ENCODE assay signal across 22 mouse cellular contexts in the genomic region with DNA sequence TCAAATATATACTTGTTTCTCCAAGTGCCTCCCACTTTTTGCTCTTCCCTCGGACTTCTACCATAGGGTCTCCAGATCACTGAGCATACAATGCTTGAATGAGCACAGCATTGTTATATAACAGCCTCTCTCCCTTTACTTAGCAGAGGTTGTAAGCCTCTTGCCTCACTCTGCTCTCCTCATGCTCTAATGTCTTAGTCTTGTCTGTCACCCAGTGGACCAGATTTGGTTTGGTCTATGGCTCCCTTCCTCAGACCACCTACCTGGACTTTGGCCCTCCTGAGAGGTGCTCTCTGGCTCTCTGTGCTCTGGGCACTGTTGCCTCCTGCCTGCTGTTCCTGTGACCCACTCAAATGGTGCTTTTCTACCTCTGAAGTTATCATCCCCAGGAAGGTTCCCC. TPM values are rescaled to one million over a fixed set of nuclear protein-coding genes. Genes with fewer than 3 reads are reported as not detected.
"Had no signal": no experiment of that assay in that cellular context is flagged by ENCODE, and none has a peak within 500 bp of the region (broad histone marks: within the 10 kb centered on the region; RNA-seq: fewer than 3 reads in every experiment).

No protein-coding gene starts in this region.

- H3K9me3 ChIP-seq: liver, embryonic 13.5 days; midbrain, embryonic 12.5 days; midbrain, embryonic 15.5 days; neural tube, embryonic 12.5 days; neural tube, embryonic 15.5 days had no signal

- H3K4me3 ChIP-seq: left cerebral cortex, adult 2 months; liver, embryonic 13.5 days; midbrain, embryonic 12.5 days; midbrain, embryonic 15.5 days; neural tube, embryonic 12.5 days; neural tube, embryonic 15.5 days had no signal

- ATAC-seq: intestine, postnatal 0 days; midbrain, embryonic 15.5 days had no signal

- H3K27ac ChIP-seq: left cerebral cortex, adult 2 months; liver, embryonic 13.5 days; midbrain, embryonic 12.5 days; midbrain, embryonic 15.5 days; neural tube, embryonic 12.5 days; neural tube, embryonic 15.5 days had no signal

- H3K9ac ChIP-seq: liver, embryonic 13.5 days; midbrain, embryonic 12.5 days; midbrain, embryonic 15.5 days; neural tube, embryonic 12.5 days; neural tube, embryonic 15.5 days had no signal

- DNase-seq: layer of hippocampus, postnatal 36 days; liver, embryonic 13.5 days; lung, adult 2 months; lung, postnatal 14 days; lung, postnatal 4 days; right cerebral cortex, adult 18-20 months; right cerebral cortex, postnatal 14 days; thymus, adult 2 months; thymus, postnatal 14 days had no signal

- H3K4me2 ChIP-seq: liver, embryonic 13.5 days; midbrain, embryonic 12.5 days; midbrain, embryonic 15.5 days; neural tube, embryonic 12.5 days; neural tube, embryonic 15.5 days had no signal

- H3K27me3 ChIP-seq: liver, embryonic 13.5 days; midbrain, embryonic 12.5 days; midbrain, embryonic 15.5 days; neural tube, embryonic 12.5 days; neural tube, embryonic 15.5 days had no signal

- H3K4me1 ChIP-seq: liver, embryonic 13.5 days; midbrain, embryonic 12.5 days; midbrain, embryonic 15.5 days; neural tube, embryonic 12.5 days; neural tube, embryonic 15.5 days had no signal

- H3K36me3 ChIP-seq: liver, embryonic 13.5 days; midbrain, embryonic 12.5 days; midbrain, embryonic 15.5 days; neural tube, embryonic 12.5 days; neural tube, embryonic 15.5 days had no signal

RNA-seq across cellular contexts. Expression of gene Tinag, which starts 51.3 kb away (rescaled TPM):
- total RNA-seq: layer of hippocampus, adult 8-10 months; layer of hippocampus, postnatal 10 days; layer of hippocampus, postnatal 36 days; left cerebral cortex, postnatal 10 days; liver, adult 2 months; megakaryocyte progenitor cell, adult 5-6 weeks had no signal
- polyA plus RNA-seq: liver, adult 2 months; liver, embryonic 13.5 days; midbrain, embryonic 15.5 days; neural tube, embryonic 12.5 days; neural tube, embryonic 15.5 days; spleen, adult 2 months; testis, adult 2 months had no signal
